Mouse (Mus musculus) Patski (cell line): Measurements from ENCODE around the gene Sptan1. TPM values are rescaled to one million over a fixed set of nuclear protein-coding genes. Genes with fewer than 3 reads are reported as not detected.

Source experiments
- ATAC-seq: fragments of 100-300 bp; one replicate; pipeline ENCODE4 v1.8.0; 2021
- CTCF ChIA-PET: fragments of 350-600 bp; sonication (Branson Sonifier 250); formaldehyde crosslinking; loops from one replicate; lab custom pipeline; 2022; ENCODE audit warnings: inconsistent platforms; lab: Charles Lee
- POLR2A ChIA-PET: fragments of 350-600 bp; sonication (Branson Sonifier 250); formaldehyde crosslinking; loops from one replicate; lab custom pipeline; 2022; ENCODE audit warnings: antibody characterized with exemption, inconsistent platforms; lab: Charles Lee
- DNase-seq: peaks from one replicate; pipeline ENCODE4 v3.0.0-alpha.2; 2011; ENCODE audit warnings: low read depth, low spot score
- H3K27me3 ChIP-seq: fragments of 371-371 bp; one replicate; pipeline ENCODE4 v1.5.1; 2021
- CTCF ChIP-seq: fragments of 100-300 bp; IDR thresholded peaks from one replicate; pipeline ENCODE4 v1.5.1; 2021
- in situ Hi-C: fragments of 300-500 bp; cut with MboI; formaldehyde crosslinking; loops from 3 replicates; pipeline ENCODE4 v1.11.1; 2018; ENCODE audit warnings: low pct_unique_long_range_greater_than_20kb, mixed read lengths
- polyA plus RNA-seq: library from polyadenylated mRNA; unstranded; gene quantifications from one replicate; pipeline ENCODE4 v1.2.3, GENCODE M21; 2021

Gene Sptan1
- polyA plus RNA-seq, 1 experiment from 2014 or later = 597 TPM

- CTCF ChIA-PET = interaction anchor here (1.3 kb wide), 1 partner anchor 9 kb away, joined by 3 read pairs; no protein-coding TSS in a partner anchor
- DNase-seq = no peak
- POLR2A ChIA-PET = interaction anchor here (0.9 kb wide), 1 partner anchor 12 kb away, joined by 3 read pairs; no protein-coding TSS in a partner anchor
- no peak for ATAC-seq
- no peaks in the 10 kb centered on the region for H3K27me3 ChIP-seq
- in situ Hi-C loops = no loop called here
- no peak for TF ChIP-seq CTCF
Observed at GRCm38 (mm10) chr2:30080181-30080800, 114.9 kb downstream of the Sptan1 start.

Other genes starting within 250 kb of the Sptan1 start
- gene Gm13420, start 213.9 kb upstream of the Sptan1 start, polyA plus RNA-seq = 0.49 TPM
- gene Gm13547, start 206.2 kb upstream of the Sptan1 start, polyA plus RNA-seq = 0.18 TPM
- gene Coq4, start 178.1 kb upstream of the Sptan1 start, polyA plus RNA-seq = 28.7 TPM
- gene Trub2, start 177.1 kb upstream of the Sptan1 start, polyA plus RNA-seq = 52.9 TPM
- gene Slc27a4, start 162.9 kb upstream of the Sptan1 start, polyA plus RNA-seq = 31.4 TPM
- 50.0 TPM for gene Urm1, start 145.5 kb upstream of the Sptan1 start, polyA plus RNA-seq
- 12.0 TPM for gene Cercam, start 96.4 kb upstream of the Sptan1 start, polyA plus RNA-seq
- gene Odf2, start 76.3 kb upstream of the Sptan1 start, polyA plus RNA-seq = 59.7 TPM
- 30.3 TPM for gene Gle1, start 30.1 kb upstream of the Sptan1 start, polyA plus RNA-seq
- 63.5 TPM for gene Wdr34, start 83.3 kb downstream of the Sptan1 start, polyA plus RNA-seq
- gene Set, start 91.8 kb downstream of the Sptan1 start, polyA plus RNA-seq = 288 TPM
- 8.2 TPM for gene Pkn3, start 112.1 kb downstream of the Sptan1 start, polyA plus RNA-seq
- gene Zdhhc12, start 128.1 kb downstream of the Sptan1 start, polyA plus RNA-seq = 29.6 TPM
- gene Zer1, start 159.0 kb downstream of the Sptan1 start, polyA plus RNA-seq = 26.5 TPM
- gene Tbc1d13, start 168.2 kb downstream of the Sptan1 start, polyA plus RNA-seq = 37.9 TPM
- gene Endog, start 205.9 kb downstream of the Sptan1 start, polyA plus RNA-seq = 19.2 TPM
- 31.6 TPM for gene Spout1, start 212.9 kb downstream of the Sptan1 start, polyA plus RNA-seq
- 14.8 TPM for gene Kyat1, start 240.3 kb downstream of the Sptan1 start, polyA plus RNA-seq